Mouse (Mus musculus): ENCODE results near the gene Hoxd13.

Hoxd13 gene

DNA sequence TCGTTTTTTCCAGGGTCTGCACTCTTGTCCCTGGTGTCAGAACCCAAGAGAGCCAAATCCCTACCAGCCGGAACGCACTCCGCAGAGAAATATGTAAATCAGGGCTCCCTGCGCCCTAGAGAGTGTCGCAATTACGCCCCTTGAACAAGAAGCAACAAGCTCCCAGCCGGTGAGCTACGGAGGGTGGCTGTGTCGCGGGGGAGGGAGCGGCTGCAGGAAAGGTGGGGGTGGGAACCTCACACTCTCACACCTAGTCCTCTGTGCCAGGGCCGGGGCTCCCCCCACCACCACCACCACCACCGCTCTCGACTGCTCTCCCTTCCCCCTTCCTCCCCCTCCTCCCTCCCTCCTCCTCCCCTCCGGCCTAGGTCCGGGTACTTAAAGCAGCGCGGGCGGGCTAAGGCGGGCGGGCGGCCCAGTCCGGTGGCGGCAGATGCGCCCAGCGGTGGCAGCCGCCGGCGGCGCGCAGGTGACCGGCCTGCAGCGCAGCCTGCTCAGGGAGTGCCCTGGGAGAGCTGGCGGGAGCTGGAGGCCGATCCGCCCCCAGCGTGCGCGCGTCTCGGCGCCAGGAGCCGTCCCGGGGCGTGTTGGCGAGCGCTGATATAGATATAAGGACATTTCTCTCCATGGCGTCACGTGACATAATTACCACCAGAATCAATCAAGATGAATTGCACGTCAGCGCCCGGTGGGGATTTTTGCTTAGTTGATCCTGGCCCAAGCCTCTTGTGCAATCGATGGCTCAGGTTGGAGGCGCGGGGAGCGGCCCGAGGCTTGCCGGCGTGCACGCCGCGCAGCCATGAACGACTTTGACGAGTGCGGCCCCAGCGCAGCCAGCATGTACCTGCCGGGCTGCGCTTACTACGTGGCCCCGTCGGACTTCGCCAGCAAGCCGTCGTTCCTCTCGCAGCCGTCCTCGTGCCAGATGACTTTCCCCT is 13.8 kb downstream of the Hoxd13 start:
- DNase-seq, result no peak

DNA sequence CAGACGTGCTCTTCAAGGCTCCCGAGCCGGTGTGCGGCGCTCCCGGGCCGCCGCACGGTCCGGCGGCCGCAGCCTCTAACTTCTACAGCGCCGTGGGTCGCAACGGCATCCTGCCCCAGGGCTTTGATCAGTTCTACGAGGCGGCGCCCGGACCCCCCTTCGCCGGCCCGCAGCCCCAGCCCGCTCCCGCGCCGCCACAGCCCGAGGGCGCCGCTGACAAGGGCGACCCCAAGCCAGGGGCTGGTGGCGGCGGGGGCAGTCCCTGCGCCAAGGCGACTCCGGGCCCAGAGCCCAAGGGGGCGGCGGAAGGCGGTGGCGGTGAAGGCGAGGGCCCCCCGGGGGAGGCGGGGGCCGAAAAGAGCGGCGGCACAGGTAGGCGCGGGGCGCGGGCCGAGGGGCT is 14.7 kb downstream of the Hoxd13 start:
- no peak for DNase-seq

DNA sequence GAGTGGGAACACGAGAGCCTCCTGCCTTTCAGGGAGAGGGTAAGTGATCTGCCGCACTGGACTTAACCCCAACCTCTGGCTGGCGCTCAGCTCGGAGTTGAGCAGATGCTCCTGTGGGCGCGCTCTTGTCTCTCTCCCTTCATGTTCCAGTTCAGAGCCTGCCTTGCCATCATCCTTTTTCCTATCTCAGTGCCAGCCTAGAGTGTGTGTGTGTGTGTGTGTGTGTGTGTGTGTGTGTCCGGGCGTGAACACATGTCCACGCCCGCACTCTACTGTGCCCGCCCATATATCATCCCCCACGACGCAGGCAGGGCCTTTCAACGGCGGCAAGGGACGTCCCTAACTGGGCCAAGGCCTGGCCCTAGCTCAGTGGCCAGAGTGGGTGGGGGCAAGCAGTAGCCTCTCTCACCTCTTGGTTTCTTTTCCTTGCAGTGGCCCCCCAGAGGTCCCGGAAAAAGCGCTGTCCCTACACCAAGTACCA is 15.4 kb downstream of the Hoxd13 start:
- DNase-seq, result no peak

DNA sequence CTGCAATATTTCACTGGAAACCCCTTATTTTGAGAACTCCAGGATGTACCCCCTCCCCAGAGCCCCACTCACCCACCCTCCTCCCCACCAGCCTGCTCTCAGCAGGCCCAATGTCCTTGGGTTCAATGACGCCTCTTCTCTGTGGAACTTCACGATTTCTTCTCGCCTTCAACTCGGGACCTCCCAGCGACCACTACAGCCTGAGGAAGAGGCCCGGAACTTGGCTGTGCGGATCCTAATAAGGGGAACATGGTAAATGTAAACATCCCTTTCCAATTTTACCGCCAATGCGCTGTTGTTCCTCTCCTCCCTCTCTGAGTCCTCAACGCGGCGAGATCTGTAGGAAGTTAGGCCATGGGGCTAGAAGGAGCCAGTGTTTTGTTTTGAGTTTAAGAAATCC is 16.0 kb downstream of the Hoxd13 start:
- DNase-seq, result no peak

DNA sequence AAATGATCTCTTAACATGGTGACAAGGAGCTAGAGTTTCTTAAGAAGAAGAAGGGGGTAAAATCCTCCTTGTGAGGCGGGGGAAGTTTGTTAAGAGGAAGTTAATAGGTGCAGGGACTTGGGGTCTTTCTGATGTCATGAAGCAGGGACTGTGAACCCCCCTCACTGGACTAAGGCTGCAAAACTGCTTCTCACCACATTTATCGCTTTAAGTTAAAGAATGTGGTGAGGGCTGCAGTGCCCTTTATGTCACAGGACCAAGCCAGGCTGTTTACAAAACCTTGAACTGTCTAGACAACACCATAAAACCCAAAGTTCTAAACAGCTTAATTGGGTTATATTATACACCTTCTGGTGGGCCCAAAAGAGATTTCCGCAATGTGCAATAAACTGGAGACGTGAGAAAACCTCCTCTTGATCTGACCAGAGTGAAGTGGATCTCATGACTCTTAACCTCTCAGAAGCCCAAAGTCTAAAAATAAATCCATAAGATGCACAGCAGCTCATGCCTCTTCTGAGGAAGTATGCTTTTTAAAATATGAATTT is 17.0 kb downstream of the Hoxd13 start:
- DNase-seq, result no peak

DNA sequence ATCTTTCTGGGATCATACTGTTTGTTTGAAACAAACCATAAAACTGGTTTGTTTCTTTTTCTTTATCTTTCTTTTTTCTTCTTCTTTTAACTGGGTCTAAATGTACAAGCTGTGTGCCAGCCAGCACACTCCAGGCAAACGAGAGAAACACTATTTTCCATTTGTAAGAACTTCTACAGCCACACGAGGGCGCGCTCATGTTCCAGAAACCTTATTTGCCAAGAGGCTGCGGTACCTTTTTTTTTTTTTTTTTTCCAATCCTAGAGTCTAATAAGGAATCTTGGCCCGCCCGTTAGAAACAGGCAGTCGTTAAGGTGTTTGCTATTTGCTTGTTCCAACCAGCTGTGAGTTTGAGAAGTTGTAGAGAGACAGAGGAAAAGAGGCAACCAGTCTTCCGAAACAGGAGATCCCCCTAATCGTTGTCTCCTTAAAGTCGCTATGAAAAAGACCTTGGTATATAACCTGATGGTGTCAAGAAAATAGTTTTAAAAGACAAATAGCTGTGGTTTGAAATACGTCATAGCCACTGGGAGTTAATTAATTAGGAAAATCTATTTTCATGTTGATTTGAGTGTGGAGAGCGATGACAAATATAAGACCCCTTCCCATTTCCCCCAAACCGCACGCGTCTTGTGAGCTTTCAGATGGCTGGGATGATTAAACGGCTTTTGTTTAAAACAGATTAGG is 18.3 kb downstream of the Hoxd13 start:
- no peak for DNase-seq

DNA sequence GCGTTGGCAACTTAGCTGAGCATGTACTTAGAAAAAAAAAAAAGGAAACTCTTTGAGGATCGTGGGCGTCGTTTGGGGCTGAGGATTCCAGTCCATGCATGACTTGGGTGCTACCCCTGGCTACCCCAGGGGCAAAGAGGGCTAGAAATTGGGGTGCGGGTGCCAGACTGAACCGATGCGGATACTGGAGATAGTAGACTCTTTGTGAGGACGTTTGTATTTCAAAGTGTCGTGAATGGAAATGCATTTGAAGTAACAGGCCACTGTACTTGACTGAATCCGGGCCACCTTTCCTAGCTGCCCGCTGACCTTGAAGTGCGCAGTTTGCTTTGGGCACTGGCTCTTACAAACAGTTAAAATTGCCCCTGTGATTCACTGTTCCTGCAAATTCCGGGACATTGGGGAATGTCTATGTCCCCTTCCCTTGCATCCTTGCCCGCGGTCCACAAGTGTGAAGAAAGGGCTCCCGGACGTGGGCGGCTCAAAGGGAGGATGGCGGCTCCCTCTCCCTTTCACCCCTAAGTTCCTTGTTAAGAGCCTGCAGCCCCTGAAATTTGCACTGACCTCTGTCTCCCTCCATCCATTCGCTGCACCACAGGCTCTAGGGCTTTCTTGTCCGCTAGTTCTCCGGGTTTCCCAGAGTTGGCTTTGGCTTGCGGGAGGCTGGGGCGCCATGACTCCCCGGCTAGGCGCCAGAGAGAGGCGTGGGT is 19.0 kb downstream of the Hoxd13 start:
- DNase-seq, result no peak

DNA sequence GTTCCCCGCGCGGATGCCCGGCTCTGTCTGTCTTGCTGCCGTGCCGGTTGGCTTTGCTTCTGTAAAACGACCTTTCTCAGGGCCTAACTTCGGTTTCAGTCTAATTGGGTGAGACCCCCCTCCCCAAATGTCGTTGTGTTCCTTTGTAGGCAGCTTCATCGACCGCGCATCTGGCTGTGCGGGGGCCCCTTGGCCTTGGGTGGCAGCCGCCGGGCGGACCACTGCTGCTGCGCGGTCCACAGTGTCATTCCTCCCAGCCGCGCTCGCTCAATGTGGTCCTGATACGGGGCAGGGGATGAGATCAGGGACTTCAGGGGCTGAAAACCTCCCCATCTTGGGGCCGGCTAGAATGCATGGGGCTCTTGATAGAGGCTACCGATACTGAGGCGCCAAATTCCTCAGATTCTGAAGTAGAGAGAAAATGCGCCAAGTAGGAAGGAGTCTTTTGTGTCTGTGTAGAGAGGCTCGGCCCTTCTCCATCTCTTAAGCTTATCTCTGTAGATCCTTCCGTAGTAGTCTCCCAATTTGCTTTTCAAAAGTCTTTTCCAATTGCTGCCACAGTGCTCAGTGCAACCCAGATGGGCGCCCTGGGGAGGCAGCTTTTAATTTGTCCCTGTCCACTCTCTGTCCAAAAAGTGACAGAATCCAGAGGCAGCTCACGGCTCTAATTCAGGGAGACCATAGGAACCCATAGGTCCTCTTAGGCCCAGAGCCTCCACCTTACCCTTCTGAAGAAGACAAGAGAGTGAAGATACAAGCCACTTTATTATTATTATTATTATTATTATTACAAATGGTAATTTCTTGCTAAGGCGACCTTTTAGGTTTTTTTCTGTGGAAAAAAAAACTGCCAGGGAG is 19.8 kb downstream of the Hoxd13 start:
- no peak for DNase-seq

DNA sequence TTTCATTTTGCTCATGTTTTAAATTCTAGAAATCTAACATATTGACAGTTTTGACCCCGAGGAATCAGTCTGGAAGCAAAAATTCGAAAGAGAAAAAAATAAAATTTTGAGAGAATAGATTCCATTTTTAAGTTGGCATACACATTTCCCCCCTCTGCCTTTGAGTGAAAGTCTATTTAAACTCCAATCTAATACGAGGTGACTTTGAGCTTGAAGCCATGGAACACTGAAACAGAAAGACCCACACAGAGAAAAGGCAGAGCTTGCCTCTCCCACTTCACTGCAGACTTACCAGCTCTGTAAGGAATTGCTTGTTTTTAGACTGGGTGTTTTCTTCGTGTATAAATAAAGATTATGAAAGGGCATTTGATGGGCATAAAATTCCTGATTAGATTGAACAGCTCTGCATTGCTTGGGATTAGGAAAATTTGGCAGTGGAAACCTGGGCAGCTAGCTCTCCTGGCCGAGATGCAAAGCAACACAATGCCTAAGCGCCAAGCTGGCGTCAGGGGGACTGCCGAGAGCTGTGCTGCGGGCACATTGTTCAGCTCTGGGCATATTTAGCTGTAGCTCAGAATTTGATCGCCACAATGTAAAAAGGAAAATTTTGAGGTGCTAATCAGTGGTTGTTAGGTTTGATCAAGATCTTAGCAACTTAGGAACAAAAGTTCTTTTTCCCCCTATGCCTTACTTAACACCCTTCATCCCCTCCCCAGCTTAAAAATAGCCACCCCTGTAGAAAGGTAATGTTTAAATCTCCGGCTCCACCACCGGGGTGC is 20.9 kb downstream of the Hoxd13 start:
- no peak for DNase-seq

DNA sequence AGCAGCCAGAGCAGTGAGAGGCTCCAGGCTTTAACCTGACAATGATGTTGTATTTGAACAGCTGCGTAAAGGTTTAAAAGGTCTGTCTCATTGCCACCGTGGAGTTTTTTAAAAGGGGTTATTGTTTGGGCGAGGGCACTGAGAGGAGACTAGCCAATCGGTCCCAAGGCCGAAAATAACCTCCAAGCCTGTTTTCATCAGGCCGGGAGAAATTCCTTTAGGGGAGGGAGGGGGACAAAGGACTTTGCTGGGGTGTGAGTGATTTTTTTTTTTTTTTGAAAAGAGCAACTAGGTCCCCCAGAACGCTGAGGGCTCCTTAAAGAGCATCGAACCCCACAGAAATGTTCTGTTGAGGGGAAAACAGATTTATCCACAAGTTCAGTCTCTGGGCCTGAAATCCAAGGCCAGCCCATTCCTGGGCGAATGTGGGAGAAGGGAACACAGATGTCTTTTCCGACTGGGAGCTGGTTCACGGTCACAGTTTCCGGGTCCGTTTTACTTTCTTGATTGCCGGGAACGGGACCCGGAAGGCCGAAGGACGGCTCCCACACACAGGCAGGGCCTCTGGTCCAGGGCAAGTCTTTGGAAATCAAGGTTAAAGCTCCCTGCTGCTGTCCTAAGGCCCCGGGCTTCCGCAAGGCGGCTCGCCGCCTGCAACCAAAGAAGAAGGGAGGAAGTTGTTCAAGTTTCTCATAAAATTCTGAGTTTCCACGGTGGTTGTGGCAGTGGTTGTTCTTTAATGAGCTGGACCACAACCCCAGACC is 21.6 kb downstream of the Hoxd13 start:
- DNase-seq, result no peak

DNA sequence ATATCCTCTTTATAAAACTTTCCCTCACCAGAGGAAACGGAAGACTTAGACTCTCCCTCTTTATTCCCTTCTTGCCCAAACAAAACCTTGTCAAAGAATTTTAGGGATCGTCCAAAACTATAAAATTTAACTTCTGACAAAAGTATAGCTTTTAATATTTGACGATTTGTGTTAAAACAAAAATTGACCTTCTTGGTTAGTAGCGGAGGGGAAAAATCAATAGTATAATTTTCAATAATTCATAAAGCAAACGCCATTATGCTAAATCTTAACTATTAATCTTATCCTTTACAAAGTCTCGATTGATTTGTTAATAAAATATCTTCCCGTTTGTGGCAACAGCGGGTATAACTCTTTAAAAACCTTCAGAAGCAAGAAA is 22.2 kb downstream of the Hoxd13 start:
- no peak for DNase-seq

DNA sequence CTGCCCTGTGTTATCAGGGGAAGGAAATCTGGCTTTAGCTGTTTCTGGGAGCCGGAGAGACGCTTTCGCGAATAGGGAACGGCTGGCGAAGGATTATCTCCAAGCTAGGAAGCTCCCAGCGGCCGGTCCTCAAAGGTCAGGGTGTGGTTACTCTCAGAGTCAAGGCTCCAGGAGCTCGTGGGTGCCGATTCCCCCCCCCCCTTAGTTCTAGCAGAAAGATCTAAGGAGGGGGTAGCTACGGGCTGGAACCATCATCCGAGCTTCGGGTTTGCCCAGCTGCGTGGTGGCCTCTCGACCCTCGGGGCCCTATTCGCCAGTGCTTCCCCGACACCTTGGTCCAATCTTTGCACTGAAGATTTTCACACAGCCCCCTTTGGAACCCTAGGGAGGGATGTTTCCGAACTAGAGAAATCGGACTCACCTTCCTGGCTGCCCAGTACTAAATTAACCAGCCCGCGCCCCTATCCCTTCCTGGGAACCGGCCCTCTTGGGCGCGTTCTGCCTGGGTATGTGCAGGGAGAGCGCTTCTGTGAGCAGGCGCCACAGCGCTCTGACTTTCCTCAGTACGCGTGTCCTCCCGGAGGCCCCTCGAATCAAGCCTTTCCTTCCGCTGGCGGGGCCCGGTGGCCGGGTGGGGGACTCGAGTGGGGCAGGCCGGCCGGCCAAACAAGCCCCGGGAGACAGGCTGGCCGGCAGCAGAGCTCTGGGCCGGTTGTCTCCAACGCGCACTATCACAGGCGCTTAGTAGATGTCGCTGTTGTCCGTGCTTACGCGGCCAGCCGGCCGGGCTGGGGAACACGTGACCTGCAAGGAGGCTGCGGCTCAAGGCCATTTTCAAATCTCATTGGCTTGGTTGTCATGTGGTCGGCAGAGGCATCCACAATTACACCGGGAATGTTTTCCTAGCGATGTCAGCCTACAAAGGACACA is 23.2 kb downstream of the Hoxd13 start, which contains the start of gene Hoxd10:
Gene Hoxd10, plus strand, starts transcription at position 903 of the 930 bp plus-strand sequence.
- DNase-seq, result no peak

DNA sequence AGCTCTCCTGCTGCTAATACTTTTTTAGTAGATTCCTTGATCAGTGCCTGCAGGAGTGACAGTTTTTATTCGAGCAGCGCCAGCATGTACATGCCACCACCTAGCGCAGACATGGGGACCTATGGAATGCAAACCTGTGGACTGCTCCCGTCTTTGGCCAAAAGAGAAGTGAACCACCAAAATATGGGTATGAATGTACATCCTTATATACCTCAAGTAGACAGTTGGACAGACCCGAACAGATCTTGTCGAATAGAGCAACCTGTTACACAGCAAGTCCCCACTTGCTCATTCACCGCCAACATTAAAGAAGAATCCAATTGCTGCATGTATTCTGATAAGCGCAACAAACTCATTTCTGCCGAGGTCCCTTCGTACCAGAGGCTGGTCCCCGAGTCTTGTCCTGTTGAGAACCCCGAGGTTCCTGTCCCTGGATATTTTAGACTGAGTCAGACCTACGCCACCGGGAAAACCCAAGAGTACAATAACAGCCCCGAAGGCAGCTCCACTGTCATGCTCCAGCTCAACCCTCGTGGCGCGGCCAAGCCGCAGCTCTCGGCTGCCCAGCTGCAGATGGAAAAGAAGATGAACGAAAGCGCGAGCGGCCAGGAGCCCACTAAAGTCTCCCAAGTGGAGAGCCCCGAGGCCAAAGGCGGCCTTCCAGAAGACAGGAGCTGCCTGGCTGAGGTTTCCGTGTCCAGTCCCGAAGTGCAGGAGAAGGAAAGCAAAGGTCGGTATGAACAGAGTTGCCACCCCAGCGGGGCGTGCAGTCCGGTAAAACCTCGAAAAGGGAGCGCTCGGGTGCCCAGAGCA is 24.1 kb downstream of the Hoxd13 start:
- DNase-seq, result no peak

DNA sequence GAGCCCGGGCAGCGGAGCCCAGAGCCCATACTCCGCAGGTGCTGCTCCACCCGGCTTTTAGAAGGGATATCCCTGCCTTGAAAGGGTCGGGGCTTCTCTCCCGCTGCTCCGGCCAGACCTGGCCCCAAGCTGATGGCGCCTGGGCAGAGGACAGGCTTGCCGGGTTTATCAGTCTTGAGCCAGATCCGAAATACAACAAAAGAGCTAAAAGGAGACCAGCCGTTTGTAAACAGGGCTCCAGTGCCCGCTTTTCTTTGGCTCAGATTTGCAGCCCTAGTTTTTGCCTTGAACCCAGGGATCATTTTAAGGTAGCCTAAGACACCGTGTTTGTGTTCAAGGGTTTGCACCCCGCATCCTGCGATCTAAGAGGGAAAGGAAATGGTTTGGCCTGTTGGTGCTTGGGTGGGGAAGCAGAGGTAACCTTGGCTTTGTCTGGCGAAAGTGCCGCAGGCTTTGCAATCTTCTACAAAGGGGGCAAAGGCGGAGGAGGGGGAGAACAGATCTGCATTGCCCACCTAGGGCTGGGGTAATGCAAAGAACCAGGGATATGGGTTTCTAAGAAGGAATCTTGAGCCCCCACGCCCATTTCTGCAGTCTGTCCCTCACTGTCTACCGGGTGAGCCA is 24.8 kb downstream of the Hoxd13 start:
- DNase-seq, result no peak

DNA sequence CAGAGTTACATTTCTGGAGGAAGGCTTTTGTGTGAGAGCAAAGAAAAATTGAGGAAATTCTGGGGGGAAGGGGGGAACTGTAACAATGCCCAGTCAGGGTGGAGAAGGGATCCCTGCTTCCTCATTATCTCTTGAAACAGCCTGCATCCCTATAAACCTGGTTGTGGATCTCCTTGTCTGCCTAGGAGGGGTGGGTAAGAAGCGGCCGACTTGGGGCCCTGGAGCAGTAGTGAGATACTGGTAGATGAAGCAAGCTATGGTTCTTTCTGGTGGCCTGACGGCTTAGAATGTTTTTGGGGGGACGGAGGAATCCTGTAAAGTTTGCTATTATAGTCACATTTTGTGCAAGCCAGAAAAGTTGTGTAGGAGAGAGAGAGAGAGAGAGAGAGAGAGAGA is 25.3 kb downstream of the Hoxd13 start:
- no peak for DNase-seq

DNA sequence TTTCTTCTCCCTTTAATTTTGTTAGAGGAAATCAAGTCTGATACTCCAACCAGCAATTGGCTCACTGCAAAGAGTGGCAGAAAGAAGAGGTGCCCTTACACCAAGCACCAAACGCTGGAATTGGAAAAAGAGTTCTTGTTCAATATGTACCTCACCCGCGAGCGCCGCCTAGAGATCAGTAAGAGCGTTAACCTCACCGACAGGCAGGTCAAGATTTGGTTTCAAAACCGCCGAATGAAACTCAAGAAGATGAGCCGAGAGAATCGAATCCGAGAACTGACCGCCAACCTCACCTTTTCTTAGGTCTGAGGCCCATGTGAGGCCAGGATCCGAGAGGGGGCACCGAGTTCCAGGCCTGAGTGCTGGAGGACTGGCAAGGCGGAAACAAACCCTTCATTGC is 26.0 kb downstream of the Hoxd13 start:
- DNase-seq, result no peak

DNA sequence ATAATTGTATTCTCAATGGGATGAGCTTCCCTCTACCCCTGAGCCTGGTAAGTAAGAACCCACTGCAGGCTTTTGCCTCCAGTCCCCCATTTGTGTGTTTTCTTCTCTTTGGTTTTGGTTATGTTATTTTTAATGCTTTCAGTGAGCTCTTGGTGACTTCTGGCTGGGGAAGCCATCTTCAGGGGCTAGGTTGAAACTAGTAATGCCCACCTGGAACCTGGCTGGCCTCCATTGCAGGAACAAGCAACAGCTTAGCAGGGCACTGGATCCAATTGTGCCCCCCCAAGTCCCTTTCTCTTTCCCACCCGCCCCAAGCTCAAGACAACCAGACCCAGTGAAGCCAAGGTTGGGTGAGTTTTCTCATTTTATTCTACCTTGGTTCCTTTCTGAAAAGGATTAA is 27.3 kb downstream of the Hoxd13 start:
- no peak for DNase-seq
